Mouse (Mus musculus) gastrocnemius, postnatal 25 days (tissue): ENCODE data around the gene Pdgfc. TPM values are rescaled to one million over a fixed set of nuclear protein-coding genes. Genes with fewer than 3 reads are reported as not detected.

Source experiments
- total RNA-seq, 2 experiments: library from RNA; stranded (reverse); gene quantifications; 1 replicate in 1 of 2; 2 replicates in 1 of 2; pipeline ENCODE4 v1.2.3; 2021

Gene Pdgfc
- total RNA-seq, 2 experiments from 2014 or later, result 2.0 to 2.2 TPM

Other genes starting within 250 kb of the Pdgfc start
- gene Gria2, start 233.6 kb upstream of the Pdgfc start, total RNA-seq, result under 1 TPM; 0.05 TPM
- under 1 TPM in 1 of 2 experiments, not detected in 1; 0.16 TPM for gene Glrb, start 122.8 kb upstream of the Pdgfc start, total RNA-seq